Mouse (Mus musculus) liver, postnatal 0 days (tissue): ENCODE results near the gene Dlg2.

Experiments
- CTCF ChIP-seq: sonication (generic); IDR thresholded peaks from 2 replicates; pipeline ENCODE4 v1.5.1; 2016; ENCODE audit warnings: antibody characterized with exemption, low read depth
- EP300 ChIP-seq: IDR thresholded peaks from 2 replicates; pipeline ENCODE4 v1.6.1; 2016; ENCODE audit warnings: antibody characterized with exemption, low read depth, mild to moderate bottlenecking

DNA sequence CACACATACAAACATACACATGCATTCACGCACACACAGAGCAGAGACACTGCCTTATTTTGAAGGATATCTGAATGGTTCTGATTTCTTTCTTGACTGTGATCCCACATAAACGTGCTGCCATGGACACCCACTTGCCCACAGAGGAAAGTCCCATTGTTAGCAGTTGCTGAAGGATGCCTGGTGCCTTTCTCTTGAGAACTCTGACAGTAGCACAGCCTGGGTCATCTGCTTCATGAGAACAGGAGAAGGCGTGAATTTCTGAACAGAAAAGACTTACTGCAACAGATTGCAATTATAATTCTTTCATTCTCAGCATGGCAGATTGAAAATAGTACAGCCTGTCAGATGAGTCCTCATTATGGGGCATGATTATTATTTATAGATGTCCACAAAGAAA lies 1442.6 kb downstream of the Dlg2 start:
- TF ChIP-seq CTCF (no peak), EP300 (no peak)
